Mouse (Mus musculus): Measurements from ENCODE around the gene Zbtb45. TPM values are rescaled to one million over a fixed set of nuclear protein-coding genes. Genes with fewer than 3 reads are reported as not detected.

The Zbtb45 gene
- total RNA-seq, 2 experiments from 2014 or later: 10.4 to 13.5 TPM

DNA sequence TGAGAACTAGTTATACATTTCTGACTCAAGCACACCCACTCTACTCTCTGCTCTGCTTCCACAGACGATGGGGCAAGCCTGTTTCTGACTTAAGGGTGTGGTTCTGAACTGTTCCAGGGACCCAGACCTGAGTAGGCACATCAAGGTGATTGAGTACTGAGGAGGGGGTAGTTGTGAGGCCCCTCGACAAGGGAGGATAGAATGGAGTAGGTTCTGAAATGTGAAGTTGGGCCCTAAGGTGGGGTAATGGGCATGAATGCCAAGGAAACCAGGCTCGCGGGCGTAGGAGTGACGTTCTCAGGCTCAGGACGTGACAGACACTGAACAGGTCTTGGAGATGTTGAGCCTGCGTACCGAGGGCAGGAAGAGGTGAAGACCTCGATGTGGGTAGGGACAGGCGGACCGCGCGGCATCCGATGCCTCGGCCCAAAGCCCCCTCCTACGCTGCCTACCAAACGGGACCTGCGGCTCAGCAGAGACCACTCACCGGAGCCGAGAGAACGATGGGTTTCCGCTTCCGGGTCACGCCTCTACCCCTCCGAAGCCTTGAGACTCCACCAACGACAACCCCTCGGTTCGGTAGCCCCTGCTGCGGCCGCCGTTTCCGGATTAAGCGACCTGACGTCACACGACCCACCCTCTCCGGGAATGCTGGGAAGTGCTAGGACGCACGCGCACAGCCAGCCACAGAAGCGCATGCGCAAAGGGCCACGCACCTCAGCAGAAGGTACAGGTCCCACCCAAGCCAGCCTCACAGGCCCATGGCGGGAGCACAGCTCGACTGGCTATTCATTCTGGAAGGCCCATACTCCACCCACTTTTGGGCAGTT, 24.5 kb upstream of the Zbtb45 start, which contains the start of gene Chmp2a:
Gene Chmp2a, minus strand, starts transcription at position 660 of the 830 bp plus-strand sequence.
- peak; percentile 92 to 95 for DNase-seq (ENCODE audit: low spot score in 2 of 2)

DNA sequence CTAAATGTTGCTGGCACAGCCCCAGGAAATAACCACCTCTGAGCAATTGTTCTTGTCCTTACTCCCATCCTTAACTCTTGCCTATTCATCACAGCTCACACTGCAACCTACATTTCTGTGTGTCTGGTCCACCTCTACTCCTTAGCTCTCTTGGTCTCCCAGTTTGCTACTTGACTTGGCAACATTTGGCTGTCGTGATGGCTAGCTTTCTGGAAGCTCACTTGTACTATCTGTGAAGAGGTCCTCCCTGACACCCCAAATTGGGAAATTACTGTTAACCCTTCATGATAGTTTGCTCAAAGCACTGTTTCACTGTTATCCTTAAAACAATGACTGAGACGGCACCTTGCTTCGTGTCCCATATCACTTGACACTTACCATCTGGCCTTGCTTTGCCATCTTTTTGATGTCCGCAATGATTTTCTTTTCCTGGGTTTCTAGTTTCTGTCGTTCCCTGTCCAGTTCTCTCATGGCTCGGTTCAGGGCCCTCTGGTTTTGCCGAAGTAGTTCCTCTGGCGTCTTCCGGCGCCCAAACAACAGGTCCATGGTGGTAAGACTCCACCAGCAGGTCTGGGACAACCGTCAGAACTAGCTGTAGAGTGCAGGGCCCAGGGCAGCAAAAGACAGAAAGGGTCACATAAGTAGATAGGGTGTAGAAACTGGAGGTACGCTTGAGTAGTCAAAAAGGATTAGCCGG, 23.8 kb upstream of the Zbtb45 start:
- no peak for DNase-seq (ENCODE audit: low spot score in 2 of 2)

DNA sequence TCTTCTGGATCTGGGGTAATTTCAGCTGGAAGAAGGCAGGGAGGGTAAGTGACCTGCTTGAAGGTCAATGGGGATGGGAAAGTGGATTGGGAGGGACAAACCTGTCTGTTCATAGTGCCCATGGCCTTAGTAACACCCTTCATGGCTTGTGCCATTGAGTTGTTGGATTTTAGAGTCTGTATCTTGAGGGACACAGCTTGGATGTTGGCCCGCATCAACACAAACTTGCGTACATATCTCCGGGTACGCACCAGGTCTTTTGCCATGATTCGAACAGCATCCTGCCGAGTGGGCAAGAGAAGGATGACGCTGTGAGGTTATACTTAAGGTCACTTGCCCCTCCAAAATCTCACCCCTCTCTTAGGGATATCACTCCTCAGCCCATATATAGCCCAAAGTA, 22.7 kb upstream of the Zbtb45 start:
- DNase-seq (ENCODE audit: low spot score in 2 of 2): no peak

DNA sequence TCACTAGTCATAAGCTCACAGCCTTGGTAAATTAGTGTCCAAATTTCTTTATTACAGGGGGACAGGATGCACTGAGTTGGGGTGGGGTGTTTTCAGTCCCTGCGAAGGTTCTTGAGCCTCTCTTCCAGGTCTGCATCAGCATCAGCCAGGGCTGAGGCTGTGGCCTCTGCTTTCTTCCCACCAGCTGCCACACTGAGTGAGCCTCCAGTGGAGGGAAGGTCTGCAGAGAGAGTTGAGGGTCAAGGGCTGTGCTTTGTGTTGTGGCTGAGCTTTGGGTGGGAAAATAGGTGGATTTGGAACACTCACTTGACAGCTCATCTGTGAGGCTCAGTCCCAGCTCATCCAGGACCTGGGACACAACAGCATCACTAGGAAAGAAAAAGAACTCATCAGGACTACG, 22.1 kb upstream of the Zbtb45 start:
- no peak for DNase-seq (ENCODE audit: low spot score in 2 of 2)

DNA sequence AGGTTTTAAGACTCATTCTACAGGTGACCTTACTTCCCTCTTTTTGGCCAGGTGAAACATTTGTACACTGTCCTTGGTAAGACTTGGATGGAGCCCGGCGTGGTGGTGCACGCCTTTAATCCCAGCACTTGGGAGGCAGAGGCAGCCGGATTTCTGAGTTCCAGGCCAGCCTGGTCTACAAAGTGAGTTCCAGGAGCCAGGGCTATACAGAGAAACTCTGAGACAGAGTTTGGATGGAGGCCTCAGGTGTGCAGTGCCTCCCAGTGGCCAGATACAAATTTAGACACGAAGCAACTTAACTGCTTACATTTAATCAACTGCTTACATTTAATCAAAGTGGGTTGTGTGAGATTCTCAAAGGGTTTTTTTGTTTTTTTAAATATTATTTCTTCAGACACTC, 21.2 kb upstream of the Zbtb45 start:
- DNase-seq (ENCODE audit: low spot score in 2 of 2): no peak

DNA sequence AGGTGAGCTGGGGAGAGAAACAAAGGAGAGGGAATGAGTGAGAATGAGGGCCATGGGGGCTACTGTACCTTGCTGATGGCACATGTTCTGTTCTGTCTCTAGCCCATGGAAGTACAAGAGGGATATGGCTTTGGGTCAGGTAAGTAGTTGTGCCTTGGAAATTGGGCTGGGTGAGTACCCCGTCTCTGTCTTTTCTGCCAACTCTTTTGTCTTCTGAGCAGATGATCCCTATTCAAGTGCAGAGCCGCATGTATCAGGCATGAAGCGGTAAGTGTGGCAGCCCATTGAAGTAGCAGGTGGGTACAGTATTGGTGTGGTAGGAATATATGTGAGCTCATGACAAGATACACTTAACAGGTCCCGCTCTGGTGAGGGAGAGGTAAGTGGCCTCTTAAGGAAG, 19.2 kb upstream of the Zbtb45 start:
- no peak for DNase-seq (ENCODE audit: low spot score in 2 of 2)

DNA sequence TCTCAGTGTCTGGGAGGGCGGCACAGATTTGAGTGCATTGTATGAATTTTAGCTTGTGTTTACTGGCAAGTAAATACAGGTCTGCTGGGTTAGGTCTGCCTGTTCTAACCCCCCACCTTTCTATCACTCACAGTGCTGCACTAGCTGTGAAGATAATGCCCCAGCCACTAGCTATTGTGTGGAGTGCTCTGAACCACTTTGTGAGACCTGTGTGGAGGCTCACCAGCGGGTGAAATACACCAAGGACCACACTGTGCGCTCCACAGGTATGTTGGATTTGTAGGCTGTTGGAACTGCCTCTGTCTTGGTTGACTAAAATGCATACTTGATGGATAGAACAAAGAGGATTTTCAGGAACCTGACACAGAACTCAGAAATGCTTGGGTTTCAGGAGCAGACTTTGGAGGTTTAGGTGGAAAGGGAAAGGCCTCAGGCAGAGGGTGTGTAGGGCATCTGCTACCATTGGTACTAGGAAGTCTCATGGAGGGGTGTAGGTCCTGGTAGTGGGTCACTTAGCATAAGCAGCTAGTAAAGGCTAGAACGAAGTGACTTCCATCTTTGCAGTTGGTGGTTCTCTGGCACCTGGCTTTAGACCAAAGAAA, 15.8 kb upstream of the Zbtb45 start:
- no peak for DNase-seq (ENCODE audit: low spot score in 2 of 2)

DNA sequence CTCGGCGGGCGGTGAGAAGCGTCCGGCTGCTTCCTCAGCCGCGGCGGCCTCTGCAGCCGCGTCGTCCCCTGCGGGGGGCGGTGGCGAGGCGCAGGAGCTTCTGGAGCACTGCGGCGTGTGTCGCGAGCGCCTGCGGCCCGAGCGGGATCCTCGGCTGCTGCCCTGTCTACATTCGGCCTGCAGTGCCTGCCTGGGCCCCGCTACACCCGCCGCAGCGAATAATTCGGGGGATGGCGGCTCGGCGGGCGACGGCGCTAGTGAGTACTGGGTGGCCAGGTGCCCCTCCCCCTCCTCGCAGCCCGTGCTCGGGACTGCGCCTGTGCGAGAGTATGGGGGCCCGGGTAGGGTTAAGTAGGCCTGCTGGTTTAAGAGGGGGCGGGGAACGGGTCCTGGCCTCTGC, 15.0 kb upstream of the Zbtb45 start:
- peak; percentile 68 to 85 for DNase-seq (ENCODE audit: low spot score in 2 of 2)

DNA sequence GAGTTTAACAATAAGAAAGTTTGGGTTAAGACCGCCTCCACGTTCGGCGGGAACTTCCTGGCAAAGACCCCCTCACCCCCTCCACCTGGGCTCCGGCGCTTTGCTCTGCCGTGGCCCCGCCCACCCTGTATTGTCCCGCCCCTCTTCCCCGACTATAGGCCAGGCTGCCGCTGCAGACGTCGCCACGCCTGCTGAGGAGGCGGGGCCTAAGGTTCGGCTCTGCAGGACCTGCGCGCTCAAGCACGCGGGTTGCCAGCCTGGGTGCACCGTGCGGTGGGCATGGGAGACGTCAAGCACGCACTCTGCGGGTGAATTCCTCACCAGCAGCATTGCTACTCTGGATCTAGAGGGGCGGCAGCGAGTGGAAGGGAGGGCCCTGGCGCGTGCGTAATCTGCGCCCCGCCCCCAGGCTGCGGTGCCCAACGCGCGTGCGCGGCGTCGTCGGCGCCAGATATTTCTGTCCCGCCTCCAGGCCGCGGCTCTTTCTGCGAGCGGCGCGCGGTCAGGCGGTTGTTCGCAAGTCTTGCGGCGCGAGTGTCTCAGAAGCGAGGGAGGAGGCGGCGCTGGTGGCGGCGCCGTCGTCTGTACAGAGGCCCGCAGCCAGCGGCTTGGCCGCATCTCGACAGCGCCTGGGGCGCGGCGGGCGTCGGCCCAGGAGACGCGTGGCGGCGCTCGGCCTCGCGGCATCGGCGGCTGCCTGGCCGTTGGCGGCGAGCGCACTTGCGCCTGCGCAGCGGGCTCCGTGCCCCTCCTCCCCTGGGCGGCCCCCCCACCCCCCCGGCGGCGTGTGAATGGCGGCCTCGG, 14.3 kb upstream of the Zbtb45 start:
- DNase-seq (ENCODE audit: low spot score in 2 of 2): peak; percentile 92 to 95

DNA sequence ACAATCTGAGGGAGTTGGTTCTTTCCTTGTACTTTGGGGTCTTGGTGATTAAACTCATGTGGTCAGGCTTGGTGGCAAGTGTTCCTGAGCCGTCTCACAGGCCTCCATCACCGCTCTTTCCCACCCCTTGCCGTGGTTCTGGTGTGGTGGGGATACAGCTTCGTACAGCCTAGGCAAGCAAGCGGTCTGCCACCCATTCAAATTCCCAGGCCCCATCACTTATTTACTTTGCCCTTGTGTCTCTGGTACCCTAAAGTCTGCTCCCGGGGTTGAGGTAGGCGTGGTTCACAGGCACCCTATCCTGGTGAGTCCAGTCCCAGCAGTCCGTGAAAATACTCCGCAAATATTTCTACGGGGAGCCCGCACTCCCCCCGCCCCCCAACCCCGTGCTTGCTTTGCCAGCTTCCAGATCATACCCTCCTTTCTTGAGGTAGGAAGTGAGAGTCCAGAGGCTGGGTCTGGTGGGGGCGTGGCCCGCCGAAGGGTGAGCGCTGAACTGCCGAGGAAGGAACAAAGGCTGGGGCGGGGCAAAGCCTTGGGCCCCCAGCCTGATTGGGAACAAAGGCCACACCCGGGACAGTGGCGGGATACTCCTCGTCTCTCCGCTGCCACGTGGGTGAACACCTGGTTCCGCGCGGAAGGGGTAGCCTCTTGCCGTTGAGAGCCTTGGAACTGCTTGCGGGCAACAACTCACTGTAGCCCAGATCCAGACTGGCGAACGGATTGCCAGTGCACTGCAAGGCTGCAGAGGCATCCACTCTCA, 13.1 kb upstream of the Zbtb45 start:
- DNase-seq (ENCODE audit: low spot score in 2 of 2): peak in 1 of 2 experiments; percentile 69

DNA sequence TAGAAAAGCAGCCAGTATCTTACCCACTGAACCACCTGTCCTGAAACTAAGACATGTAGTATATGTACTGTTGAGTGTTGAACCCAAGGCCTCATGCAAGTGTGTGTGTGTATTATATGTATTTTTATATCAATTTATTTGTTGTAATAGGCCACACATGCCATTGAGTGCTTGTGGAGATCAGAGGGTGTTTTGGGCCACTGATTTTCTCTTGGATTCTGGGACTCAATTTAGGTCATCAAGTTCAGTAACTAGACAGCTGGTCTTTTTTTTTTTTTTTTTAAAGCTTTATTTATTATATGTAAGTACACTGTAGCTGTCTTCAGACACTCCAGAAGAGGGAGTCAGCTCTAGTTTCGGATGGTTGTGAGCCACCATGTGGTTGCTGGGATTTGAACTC, 5.4 kb upstream of the Zbtb45 start:
- DNase-seq (ENCODE audit: low spot score in 2 of 2): no peak

DNA sequence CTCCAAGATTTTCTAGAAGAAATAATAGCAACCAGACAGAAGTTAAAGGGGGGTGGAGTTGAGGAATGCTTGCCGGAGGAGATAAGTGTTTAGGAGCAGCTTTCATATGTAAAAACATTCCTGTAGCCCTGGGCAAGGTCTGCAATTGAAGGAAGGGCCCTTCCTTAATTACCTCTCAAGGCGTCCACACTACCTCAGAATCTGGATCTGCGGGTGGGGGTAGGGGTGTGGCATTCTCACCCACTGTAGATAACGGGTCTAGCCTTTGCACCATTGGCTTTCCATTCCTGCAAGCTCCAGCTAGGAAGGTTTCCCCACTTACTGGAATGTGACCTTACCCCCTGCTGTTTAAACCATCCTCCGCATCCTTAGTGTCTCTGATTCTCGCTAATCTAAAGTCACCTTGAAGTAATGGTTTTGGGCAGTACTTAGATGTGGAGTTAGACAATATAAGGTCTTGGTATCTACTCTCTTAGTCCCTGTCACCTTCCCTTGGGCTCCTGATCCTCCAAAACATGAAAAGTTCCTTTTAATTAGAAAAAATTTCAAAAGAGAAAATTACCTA, 4.5 kb upstream of the Zbtb45 start:
- no peak for DNase-seq (ENCODE audit: low spot score in 2 of 2)

DNA sequence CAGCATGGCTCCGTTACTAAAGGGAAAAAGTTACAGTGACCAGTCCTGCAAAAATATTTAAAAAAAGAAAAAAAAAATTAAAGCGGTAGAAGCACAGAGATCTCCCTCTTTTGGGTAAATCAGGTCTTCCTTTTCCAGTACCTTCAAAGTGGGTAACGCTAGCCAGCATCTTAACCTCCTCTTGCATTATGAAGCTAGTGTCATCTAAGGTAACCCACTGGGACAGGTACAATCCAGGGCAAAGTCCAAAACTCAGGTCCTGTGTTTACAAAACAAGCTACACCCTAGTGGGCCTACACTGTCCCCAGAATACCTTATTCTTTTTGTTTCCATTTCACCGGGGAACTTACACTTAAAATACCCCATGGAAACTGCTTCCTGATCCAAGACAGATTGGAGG, 3.8 kb upstream of the Zbtb45 start:
- no peak for DNase-seq (ENCODE audit: low spot score in 2 of 2)

DNA sequence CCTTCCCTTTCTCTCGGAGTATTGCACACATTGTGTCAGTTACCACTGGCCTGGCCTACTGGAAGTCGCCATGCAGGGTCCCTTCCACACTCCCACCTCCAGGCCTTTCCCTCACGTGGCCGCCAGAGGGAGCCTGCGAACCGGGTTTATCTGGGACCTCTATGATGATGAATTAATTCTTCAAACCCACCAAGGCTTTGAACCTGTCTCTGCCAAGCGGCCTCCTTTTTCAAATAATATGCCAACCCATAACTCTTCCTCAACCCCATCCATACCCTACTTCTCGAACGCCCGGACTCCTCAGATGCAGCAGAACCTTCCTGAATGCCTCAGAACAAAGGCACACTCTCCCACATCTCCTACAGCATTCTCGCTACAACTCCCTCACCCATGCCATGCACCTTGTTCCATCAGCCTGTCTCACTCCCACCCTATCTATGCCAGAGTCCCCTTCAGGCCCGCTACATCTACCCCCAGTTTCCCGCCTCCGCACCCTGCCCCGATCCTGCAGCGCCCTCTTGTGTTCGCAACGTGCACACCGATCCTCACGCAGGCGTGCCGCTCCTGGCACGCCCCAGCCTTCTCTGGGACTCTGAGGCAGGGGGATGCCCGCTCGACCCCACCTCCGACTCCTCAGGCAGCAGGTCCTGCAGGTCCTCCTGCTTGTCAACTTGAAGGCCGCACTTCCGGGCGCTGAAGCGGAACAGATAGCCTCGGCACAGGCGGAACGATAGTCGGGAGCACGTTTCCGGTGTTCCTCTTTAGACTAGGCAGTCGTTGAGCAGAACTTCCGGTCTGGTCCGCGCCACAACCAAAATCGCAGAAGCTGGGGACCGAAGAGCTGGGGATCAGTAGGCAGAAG, 460 bp downstream of the Zbtb45 start:
- DNase-seq (ENCODE audit: low spot score in 2 of 2): peak; percentile 75 to 93

DNA sequence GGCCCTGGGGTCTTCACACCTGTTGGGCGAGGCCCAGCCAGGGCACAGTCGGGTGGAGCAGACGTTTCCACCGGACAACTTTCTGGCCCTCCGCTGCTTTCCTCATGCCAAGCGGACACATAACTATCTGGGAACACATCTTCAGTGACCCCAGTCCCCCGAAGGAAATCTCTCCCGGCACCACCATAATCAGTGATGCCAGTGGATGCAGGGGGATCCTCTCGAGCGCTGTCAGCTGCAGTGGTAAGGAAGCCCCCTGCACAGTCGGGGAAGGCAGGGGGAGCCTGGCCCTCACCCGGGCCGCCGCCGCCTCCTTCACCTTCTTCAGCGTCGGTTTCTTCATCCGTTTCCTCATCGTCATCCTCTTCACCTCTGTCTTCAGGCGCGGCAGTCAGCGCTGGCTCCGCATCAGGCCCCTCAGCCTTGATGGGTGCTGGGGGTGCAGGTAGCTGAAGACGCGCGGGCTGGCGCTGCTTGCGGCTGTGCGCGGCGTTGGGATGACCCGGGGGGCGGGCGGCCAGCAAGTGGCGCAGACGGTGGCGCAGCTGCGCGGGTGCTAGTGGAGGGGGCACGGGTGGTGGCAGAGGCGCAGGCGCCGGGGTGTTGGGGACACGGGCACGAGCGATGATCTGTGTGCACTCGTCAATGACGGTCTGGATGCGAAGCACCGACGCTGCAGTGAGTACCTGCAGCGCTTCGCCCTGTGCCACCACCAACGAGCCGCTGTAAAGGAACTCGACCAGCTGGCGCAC, 2.3 kb downstream of the Zbtb45 start:
- DNase-seq (ENCODE audit: low spot score in 2 of 2): no peak

DNA sequence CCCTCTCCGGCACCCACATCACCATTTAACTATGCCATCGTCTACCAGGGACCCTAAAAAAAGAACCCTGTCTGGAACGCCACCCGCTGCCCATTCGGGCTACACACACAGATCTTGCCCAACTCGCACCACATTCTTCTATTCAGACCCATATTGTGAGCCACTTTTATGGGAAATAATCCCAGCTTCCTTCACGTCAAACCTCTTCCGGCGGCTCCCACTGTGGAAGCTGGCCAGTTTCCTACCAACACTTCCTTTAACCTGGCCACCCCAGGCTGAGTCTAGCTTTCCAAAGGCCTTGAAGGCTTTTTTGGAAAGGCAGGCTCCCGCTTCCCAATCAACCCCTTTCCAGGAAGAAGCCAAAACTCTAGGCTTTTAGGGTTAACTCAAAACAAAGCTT, 3.3 kb downstream of the Zbtb45 start:
- no peak for DNase-seq (ENCODE audit: low spot score in 2 of 2)

DNA sequence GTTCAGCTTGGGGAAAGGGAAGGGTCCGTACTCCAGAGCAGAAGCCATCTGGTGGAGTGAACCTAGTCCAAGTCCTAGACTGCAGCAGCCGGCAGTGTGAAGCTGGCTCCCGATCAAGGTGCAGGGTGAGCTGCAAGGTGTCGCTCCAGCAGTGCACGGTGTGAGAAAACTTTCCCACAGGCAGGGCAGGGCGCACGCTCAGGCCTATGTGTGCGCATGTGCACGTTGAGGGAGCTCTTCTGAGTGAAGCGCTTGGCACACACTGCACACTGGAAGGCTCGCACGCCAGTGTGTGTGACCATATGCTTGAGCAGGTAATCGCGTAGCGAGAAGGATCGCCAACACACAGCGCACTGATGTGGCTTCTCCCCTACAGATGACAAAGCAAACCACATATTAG, 3.8 kb downstream of the Zbtb45 start:
- no peak for DNase-seq (ENCODE audit: low spot score in 2 of 2)

DNA sequence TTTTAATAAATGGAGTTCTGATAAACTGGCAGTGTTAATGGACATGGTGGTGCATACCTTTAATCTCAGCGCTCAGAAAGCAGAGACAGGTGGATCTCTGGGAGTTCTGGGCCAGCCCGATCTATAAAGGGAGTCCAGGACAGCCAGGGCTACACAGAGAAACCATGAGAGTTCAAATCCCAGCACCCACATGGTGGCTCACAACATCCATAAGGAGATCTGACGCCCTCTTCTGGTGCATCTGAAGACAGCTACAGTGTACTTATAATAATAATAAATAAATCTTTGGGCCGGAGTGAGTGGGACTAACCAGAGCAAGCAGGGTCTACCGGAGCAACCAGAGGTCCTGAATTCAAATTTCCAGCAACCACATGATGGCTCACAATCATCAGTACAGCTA, 6.5 kb downstream of the Zbtb45 start:
- DNase-seq (ENCODE audit: low spot score in 2 of 2): no peak

DNA sequence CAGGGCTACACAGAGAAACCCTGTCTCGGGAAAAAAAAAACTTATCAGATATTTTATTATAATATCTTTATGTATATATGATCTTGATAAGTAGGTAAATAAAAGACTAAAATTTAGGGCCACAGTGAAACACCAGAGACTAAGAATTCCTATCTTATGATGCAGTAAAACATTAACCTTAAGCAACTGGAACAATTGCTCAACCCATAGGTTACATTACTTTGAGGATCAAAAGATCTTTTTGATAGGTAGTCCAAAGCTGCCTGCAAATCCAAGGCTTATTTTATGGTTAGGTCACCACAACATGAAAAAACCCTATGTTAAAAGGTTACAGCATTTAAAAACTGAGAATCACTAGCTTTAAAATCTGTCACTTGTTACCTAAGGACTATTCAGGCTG, 8.2 kb downstream of the Zbtb45 start:
- DNase-seq (ENCODE audit: low spot score in 2 of 2): no peak
